Mouse (Mus musculus): Measurements from ENCODE around the gene Itga3.
"Not testable (repeated sequence)": the region's sequence is repeated elsewhere in the genome, so short reads cannot be mapped to it uniquely, and the experiment has no call there.

Itga3 gene

DNA sequence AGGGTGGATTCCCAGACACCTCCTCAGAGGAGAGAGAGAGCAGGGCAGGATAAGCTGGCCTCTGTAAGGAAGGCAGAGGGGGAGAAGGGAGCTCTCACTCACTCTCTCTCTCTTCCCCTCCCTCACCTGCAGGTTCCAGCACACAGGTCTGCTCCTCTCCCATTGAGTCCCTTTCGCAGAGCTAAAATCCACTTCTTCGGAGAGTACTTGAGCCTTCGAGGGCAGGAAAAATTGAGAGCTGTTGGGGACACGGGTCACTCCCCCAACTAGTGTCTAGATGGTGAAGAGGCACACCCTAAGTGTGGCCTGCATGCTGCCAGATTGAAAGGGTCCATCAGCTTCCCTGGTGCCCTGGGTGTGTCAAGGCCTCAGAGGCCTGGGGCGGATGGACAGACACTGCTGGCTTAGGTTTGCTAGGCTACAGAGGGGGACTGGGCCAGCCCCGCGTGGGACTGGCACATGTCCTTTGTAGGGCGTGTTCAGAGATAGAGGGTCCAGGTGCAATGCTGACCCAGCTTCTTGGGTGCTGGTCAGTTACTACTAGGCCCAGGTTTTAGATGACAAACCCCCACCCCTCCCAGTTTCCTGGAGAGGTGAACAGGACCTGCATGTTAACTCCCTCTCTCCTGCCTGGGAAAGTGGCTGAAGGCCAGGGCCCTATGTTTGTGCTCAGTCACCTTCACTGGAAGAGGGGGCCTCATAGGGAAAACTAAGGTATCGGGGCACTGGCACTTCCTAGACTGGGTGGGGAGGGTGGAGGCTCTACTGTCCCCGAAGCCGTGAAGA is 51.2 kb downstream of the Itga3 start:
- DNase-seq, result no peak

DNA sequence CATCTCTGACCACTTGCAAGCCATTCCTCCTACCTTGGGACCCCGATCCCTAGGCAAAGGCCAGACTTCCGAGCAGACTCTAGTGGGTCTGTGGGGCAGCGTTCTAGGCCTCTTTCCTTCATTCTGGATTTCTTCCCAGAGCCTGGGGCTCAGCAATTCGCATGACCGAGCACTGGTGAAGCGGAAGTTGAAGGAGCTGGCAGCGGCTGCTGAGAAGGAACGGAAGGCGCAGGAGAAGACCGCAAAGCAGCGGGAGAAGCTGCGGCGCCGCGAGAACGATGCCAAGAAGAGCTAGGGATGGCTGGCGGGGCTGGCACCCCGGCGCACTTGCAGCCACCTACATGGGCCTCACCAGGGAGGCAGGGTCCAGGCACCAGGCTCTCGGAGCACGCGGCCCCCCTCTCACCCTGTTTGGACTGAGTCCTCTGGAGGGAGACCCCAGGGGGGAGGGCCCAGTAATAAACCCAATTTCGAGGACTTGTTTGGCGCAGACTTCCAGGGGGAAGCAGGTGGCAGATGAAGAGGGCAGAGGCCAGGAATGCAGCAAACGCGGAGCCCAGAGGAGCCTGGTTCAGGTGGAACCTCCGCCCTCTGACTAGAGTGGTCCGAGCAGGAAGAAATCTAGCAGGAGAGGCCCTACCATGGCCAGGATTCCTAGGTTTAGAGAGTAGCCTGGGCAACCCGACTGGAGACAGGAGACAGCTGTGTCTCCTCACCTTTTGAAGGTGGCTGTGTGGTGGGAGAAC is 52.0 kb downstream of the Itga3 start:
- DNase-seq, result peak; percentile 56

DNA sequence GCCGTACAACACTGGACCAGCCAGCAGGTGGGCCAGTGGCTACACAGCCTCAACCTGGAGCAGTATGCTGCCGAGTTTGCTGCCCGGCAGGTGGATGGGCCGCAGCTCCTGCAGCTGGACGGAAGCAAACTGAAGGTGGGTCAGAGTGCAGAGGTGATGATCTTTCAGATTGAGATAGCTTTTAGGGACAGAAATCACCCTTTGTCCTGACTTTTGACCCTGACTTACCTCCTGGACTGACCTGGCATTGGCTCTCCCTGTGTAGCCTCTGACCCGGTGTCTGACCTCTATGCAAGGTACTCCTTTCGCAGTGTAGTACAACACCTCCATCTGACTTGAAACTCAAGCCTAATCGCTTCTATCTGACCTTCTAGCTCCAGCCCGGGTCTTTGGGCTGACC is 53.1 kb downstream of the Itga3 start:
- no peak for DNase-seq

DNA sequence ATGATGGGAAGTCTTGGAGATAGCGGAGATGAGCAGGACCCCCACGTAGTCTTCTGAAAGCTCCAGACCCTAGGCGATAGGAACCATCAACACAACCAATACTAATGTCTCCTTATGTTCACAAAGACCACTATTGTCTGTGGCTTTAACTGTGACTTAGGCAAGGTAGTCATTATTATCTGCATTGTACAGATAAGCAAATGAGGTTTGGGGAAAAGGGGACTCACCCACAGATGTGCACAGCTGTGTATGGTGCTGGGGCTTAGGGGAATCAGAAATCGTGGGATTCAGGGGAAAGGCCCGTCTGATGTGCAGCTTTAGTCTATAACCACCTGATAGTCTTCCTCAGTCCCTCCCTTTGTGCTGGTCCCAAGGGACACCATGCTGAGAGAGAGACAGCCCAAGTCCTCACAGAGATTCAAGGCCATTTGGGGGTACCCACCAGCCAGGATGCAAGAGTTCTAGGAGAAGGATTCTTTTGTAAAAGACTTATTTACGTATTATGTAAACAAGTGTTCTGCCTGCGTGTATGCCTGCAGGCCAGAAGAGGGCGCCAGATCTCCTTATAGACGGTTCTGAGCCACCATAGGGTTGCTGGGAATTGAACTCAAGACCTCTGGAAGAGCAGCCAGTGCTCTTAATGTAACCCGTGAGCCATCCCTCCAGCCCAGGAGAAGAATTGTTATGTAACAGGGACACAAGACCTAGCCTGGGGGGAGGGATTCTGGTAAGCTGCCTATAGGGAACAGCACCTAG is 54.2 kb downstream of the Itga3 start:
- no peak for DNase-seq

- DNase-seq, result no peak
Measured at GRCm38 (mm10) chr11:95015484-95015883, 61.1 kb downstream of the Itga3 start.

DNA sequence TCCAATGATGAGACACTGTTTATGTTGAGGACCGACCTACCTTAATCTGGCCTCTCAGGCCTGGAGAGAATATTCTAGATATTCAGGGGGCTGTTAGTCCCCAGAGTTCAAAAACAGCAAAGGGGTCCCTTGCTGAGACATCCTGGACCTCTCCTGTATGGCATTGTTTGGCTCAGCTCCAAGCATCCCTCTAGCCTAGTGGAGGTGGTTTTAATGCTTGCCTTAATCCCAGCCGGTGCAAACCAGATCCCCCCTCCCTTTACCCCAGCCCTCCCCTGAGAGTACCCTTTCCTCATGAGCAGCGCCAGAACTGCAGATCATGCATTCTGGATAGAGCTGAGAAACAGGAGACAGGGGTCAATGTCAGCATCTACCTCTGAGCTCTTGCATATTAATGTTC is 64.1 kb downstream of the Itga3 start:
- no peak for DNase-seq

- DNase-seq, result no peak
Measured at GRCm38 (mm10) chr11:95012075-95012474, 64.5 kb downstream of the Itga3 start.

GRCm38 (mm10) chr11:95011416-95011815 is 65.2 kb downstream of the Itga3 start:
- DNase-seq, result no peak

DNA sequence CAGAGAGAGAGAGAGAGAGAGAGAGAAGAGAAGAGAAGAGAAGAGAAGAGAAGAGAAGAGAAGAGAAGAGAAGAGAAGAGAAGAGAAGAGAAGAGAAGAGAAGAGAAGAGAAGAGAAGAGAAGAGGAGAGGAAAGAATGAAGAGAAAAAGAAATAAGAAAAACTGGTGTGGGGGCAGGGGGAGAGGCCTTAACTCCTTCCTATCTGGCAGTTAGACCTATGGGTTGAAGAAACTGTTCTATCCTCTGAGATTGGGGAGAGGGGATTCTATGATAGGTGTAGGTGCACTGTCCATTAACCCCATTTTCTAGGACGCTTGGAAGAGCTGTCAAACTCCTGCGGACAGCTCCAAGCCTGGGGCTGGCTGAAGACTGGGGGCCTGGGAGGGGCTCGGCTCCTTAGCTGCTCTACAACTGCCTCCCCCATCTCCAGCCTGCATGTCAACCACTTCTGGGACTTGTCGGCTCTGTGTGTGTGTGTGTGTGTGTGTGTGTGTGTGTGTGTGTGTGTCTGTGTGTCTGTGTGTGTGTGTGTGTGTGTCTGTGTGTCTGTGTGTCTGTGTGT is 65.7 kb downstream of the Itga3 start:
- DNase-seq, result not testable (repeated sequence)

DNA sequence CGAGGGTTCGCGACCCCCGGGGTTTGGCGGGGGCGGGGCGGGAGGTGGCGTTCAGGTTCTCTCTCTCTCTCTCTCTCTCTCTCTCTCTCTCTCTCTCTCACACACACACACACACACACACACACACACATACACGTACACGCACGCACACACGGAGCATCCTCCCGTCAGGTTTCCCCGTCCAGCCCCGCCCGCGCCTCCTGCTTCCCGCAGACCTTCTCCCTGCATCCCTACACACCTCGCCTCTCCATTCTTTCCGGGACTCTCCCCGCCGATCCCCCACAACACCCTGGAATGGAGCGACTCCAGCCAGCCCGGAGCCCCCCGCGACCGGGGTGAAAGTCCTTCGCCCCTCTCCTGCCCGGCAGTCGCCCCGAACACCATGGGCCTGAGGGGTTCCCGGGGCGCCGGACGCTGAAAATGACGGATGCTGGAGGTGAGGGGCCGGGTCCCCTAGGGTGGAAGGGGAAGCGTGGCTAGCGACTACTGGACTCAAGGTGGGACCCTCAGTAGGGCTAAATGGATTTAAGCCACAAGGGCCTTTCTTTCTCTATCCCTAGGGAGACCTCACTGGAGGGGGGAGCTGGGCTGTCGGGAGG is 66.4 kb downstream of the Itga3 start:
- no peak for DNase-seq

- no peak for DNase-seq
Measured at GRCm38 (mm10) chr11:95009629-95010014, 67.0 kb downstream of the Itga3 start, which contains the start of gene Samd14. Gene Samd14 (plus strand): TSS chr11:95009879.

DNA sequence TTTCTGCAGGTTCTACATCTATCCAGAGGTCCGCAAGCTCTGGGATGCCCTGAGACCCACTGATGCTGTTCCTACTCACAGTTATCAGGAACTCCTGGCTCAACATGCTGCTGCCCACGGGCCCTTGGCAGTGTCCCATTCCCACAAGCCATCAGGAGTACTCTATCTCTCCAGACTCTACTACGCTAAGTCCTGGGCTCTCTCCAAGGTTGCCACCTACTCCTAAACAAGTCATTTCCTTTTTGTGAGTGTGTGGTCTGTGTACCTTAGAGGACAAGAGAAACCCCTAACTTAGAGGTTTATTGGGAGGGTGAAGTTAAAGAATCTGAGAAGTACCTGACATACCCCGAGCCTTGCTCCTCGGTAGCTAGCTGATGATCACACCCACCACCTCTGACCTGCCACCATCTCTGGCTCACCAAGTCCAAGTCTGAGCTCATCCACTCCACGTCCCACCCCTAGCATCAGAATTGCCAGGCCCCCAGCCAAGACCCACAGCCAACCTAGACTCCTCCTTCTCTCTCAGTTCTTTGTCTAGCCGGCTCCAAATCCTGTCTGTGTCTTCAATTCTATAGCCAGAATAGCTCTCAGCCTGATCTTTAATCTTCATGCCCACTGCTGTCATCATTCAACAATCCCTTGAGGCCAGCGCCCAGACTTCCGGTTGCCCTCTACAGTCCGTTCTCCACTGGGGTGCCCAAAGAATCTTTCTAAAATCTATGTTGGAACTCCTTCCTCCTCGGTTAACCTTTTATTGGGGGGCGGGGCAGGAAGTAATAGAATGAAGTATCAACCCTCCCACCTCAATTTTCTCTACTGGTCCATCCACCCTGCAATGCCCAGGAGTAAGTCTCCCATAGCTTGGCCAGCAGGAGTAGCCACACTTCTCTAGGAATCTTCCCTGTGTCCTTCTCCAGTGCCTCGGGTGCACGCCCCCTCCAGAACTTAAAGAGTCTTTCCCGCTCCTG is 67.7 kb downstream of the Itga3 start:
- no peak for DNase-seq

- DNase-seq, result no peak
Measured at GRCm38 (mm10) chr11:95007418-95007817, 69.2 kb downstream of the Itga3 start.

GRCm38 (mm10) chr11:95006525-95007219 is 69.9 kb downstream of the Itga3 start:
- peak; percentile 74 for DNase-seq

DNA sequence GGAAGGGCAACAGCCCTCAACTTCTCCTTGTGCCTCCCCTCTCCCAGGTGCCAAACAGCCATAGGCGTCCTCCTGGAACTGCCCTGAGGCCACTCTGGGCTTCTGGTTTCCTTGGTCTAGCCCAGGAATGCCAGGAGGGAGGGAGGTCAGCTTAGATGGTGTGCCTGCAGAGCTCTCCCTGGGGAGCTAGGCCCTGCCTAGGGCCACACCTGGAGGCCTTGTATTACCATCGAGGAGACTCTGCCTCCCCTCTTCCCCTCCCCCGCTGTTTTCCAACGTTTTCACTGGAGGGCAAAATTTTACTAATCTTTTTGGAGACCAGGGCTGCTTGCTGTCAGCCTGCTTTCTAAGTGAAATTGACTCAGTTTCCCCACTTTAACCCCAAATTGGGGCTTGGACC is 70.6 kb downstream of the Itga3 start:
- no peak for DNase-seq

- no peak for DNase-seq
Measured at GRCm38 (mm10) chr11:95004937-95005198, 71.7 kb downstream of the Itga3 start.

DNA sequence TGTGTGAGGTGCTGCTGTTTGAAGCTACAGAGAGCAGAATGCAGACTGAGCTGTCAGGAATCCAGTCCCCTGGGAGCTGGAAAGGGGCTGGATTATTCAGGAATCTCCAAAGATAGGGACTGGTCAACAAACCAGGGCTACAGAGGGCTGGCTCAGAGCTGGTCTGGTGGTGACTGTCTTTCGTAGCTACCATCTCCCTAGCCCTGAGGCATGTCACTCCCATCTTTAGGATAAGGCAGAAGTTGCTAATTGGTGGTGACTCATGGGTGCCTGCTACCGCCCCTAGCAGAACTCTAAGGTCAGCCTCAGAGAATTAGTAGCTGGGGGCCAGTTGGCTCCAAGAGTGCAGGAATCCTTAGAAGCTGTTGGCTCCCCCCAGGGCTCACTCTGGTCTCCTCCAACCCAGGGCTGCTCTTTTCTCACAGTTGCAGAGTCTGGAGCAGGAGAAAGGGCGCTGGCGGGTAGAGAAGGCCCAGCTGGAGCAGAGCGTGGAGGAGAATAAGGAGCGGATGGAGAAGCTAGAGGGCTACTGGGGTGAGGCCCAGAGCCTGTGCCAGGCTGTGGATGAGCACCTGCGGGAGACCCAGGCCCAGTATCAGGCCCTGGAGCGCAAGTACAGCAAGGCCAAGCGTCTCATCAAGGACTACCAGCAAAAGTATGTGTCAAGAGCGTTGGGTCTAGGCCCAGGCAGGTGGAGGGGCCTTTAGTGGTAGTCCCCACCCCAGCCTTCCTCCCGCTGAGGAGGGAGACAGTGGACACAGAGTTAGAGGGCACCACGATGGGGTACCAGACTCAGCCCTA is 72.3 kb downstream of the Itga3 start:
- no peak for DNase-seq

GRCm38 (mm10) chr11:95002705-95003104 is 73.9 kb downstream of the Itga3 start:
- DNase-seq, result no peak

- no peak for DNase-seq
Measured at GRCm38 (mm10) chr11:95001584-95002347, 74.8 kb downstream of the Itga3 start.

- peak; percentile 66 for DNase-seq
Measured at GRCm38 (mm10) chr11:95001058-95001457, 75.5 kb downstream of the Itga3 start.
